Mouse (Mus musculus) G1E (cell line): ENCODE results near the gene Zfand3.

ENCODE experiments used
- CTCF ChIP-seq: IDR thresholded peaks from 2 replicates; pipeline ENCODE4 v1.5.1; 2012; ENCODE audit warnings: low read depth, low read length, inconsistent platforms, mixed read lengths
- GATA1 ChIP-seq: IDR thresholded peaks from 2 replicates; pipeline ENCODE4 v1.6.1; 2012; ENCODE audit warnings: borderline replicate concordance, low read length, inconsistent platforms, mixed read lengths
- GATA2 ChIP-seq: IDR thresholded peaks from 2 replicates; pipeline ENCODE4 v1.6.1; 2012; ENCODE audit warnings: low read depth, low read length, inconsistent platforms, borderline replicate concordance
- POLR2AphosphoS5 ChIP-seq: IDR thresholded peaks from 2 replicates; pipeline ENCODE4 v1.6.1; 2012; ENCODE audit warnings: low read depth, low read length, inconsistent platforms; ENCODE audit not compliant: insufficient replicate concordance
- TAL1 ChIP-seq: conservative IDR thresholded peaks from 2 replicates; pipeline ENCODE4 v1.6.1; 2012; ENCODE audit warnings: low read depth, low read length, inconsistent platforms, mixed read lengths

DNA sequence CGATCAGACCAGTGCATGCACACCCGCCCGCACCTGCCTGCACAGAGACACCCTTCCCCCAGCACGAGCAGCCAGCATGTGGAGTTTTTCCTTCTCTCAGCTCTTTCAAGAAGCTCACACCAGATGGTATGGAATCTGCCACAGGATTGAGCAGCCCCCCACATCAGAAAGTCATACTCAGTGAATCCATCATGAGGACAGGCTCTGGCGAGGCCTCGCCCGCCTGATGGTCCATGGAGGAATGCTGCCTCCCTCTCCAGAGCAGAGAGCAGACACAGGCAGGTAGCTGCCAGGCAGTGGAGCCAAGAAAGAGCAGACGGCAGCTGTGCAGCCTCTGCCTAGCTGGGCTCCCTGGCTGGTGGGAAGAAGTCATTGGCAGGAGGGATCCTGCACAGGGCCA, 11.0 kb upstream of the Zfand3 start:
- no peak for TF ChIP-seq CTCF
- no peak for TF ChIP-seq GATA1
- no peak for TF ChIP-seq POLR2AphosphoS5
- no peak for TF ChIP-seq TAL1
- no peak for TF ChIP-seq GATA2
